Mouse (Mus musculus) heart, postnatal 4 days (tissue): ENCODE measurements around the gene 2810021J22Rik. TPM values are rescaled to one million over a fixed set of nuclear protein-coding genes. Genes with fewer than 3 reads are reported as not detected.

ENCODE experiments used
- DNase-seq: peaks from one replicate; pipeline ENCODE4 v3.0.0; 2021
- total RNA-seq, 2 experiments: library from RNA; stranded (reverse); gene quantifications; 2 replicates each; pipeline ENCODE4 v1.2.3; 2021

2810021J22Rik gene
- total RNA-seq, 2 experiments from 2014 or later: 4.4 to 4.8 TPM

GRCm38 (mm10) chr11:58916879-58917744, 50.1 kb downstream of the 2810021J22Rik start:
- DNase-seq: peak; percentile 56

GRCm38 (mm10) chr11:58917745-58918366, 50.8 kb downstream of the 2810021J22Rik start, which contains the start of gene Btnl10:
Gene Btnl10, plus strand, starts transcription at chr11:58917908.
- DNase-seq: no peak

GRCm38 (mm10) chr11:58918759-58919158, 51.7 kb downstream of the 2810021J22Rik start:
- DNase-seq: no peak

- no peak for DNase-seq
These were observed 55.4 kb downstream of the 2810021J22Rik start for GRCm38 (mm10) chr11:58922420-58922819.

- DNase-seq: no peak
These were observed 59.6 kb downstream of the 2810021J22Rik start for GRCm38 (mm10) chr11:58926651-58927050.

- DNase-seq: no peak
These were observed 60.0 kb downstream of the 2810021J22Rik start for GRCm38 (mm10) chr11:58927053-58927452.

GRCm38 (mm10) chr11:58927790-58928651, 61.0 kb downstream of the 2810021J22Rik start:
- peak; percentile 71 for DNase-seq

GRCm38 (mm10) chr11:58929055-58929454, 62.0 kb downstream of the 2810021J22Rik start:
- DNase-seq: no peak

- no peak for DNase-seq
These were observed 62.6 kb downstream of the 2810021J22Rik start for GRCm38 (mm10) chr11:58929641-58930040.

GRCm38 (mm10) chr11:58930254-58930653, 63.2 kb downstream of the 2810021J22Rik start:
- no peak for DNase-seq

- DNase-seq: no peak
These were observed 64.6 kb downstream of the 2810021J22Rik start for GRCm38 (mm10) chr11:58931576-58931975.

Other genes starting within 250 kb of the 2810021J22Rik start
- not detected for gene Olfr323, start 236.7 kb upstream of the 2810021J22Rik start, total RNA-seq
- under 1 TPM in 1 of 2 experiments, not detected in 1; 0.23 TPM for gene Trim58, start 226.8 kb upstream of the 2810021J22Rik start, total RNA-seq
- gene Olfr322, start 208.4 kb upstream of the 2810021J22Rik start, total RNA-seq: not detected
- not detected for gene Olfr320, start 186.1 kb upstream of the 2810021J22Rik start, total RNA-seq
- gene Olfr319, start 168.1 kb upstream of the 2810021J22Rik start, total RNA-seq: not detected
- gene Olfr318, start 143.2 kb upstream of the 2810021J22Rik start, total RNA-seq: not detected
- not detected for gene Olfr317, start 128.0 kb upstream of the 2810021J22Rik start, total RNA-seq
- gene Olfr316, start 114.5 kb upstream of the 2810021J22Rik start, total RNA-seq: not detected
- not detected for gene Olfr315, start 94.0 kb upstream of the 2810021J22Rik start, total RNA-seq
- not detected for gene Olfr314, start 84.3 kb upstream of the 2810021J22Rik start, total RNA-seq
- gene Fam183b, start 65.3 kb upstream of the 2810021J22Rik start, total RNA-seq: not detected
- gene Olfr313, start 52.2 kb upstream of the 2810021J22Rik start, total RNA-seq: not detected
- gene Olfr312, start 38.0 kb upstream of the 2810021J22Rik start, total RNA-seq: not detected
- not detected for gene Olfr311, start 28.0 kb upstream of the 2810021J22Rik start, total RNA-seq
- gene Gm12258, start 20.1 kb upstream of the 2810021J22Rik start, total RNA-seq: 1 to 10 TPM; 2.3 to 2.7 TPM
- gene Zfp39, start 37.0 kb downstream of the 2810021J22Rik start, total RNA-seq: 1 to 10 TPM; 5.3 to 5.9 TPM
- gene Btnl10, start 50.7 kb downstream of the 2810021J22Rik start, total RNA-seq: not detected
- gene Rnf187, start 71.7 kb downstream of the 2810021J22Rik start, total RNA-seq: 100 to 1,000 TPM; 161 to 165 TPM
- gene Hist3h2ba, start 81.7 kb downstream of the 2810021J22Rik start, total RNA-seq: 10 to 100 TPM; 21.8 to 22.6 TPM
- gene Hist3h2a, start 87.5 kb downstream of the 2810021J22Rik start, total RNA-seq: 10 to 100 TPM; 46.8 to 50.0 TPM
- gene Trim17, start 87.5 kb downstream of the 2810021J22Rik start, total RNA-seq: under 1 TPM in 1 of 2 experiments, not detected in 1; 0.10 TPM
- gene Trim11, start 110.9 kb downstream of the 2810021J22Rik start, total RNA-seq: 10 to 100 TPM; 21.3 TPM